Mouse (Mus musculus): Measurements from ENCODE around the gene Myo3a.

- TF ChIP-seq CTCF (IDR thresholded peaks at IDR 0.05; ENCODE audit: low read depth) (no peak), EP300 (IDR thresholded peaks at IDR 0.05; ENCODE audit: low read depth) (no peak)
These were observed 390.6 kb downstream of the Myo3a start for GRCm38 (mm10) chr2:22617951-22618350.

Data from liver, embryonic 14.5 days (tissue).